Mouse (Mus musculus): ENCODE results near the gene Nxn. TPM values are rescaled to one million over a fixed set of nuclear protein-coding genes. Genes with fewer than 3 reads are reported as not detected.
"Not testable (repeated sequence)": the region's sequence is repeated elsewhere in the genome, so short reads cannot be mapped to it uniquely, and the experiment has no call there.

Gene Nxn
- total RNA-seq, 2 experiments from 2014 or later: 17.2 to 20.5 TPM

DNA sequence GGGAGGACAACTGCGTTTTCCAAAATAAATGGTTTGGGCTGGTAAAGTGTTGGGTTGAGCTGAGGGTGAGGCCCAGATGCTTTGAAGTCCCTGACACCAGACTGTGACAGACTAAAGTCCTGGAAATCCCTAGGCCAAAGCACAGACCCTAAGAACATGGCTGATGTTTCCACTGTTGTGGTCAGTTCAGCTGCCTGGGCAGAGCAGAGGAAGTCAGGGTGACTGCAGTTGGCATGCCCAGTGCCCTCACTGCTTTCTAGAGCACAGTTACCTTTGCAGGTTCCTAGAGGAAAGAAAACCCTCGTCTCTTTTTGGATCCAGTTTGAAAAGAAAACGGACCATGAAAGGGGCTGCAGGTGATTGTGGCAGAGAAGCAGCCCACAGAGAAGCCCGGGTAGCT, 141.6 kb downstream of the Nxn start:
- DNase-seq: no peak

DNA sequence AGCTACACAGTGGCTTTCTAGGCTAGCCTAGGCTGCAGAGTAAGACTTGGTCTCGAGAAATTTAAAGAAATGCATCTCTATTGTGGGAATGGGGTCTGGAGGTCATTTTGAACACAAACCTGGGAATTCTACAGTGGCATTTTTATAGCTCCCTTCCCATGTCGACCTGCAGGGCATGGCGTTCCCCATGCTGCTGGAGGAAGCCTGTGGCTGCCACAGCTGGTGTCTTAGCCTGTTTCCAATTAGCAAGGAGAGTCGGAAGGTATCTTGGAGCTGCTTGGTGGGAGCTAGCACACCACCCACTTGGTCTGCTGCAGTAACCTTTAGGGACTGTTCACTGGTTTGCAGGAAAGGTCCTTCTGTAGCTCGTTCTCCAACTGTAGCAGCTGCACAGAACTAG, 142.8 kb downstream of the Nxn start:
- DNase-seq: no peak

DNA sequence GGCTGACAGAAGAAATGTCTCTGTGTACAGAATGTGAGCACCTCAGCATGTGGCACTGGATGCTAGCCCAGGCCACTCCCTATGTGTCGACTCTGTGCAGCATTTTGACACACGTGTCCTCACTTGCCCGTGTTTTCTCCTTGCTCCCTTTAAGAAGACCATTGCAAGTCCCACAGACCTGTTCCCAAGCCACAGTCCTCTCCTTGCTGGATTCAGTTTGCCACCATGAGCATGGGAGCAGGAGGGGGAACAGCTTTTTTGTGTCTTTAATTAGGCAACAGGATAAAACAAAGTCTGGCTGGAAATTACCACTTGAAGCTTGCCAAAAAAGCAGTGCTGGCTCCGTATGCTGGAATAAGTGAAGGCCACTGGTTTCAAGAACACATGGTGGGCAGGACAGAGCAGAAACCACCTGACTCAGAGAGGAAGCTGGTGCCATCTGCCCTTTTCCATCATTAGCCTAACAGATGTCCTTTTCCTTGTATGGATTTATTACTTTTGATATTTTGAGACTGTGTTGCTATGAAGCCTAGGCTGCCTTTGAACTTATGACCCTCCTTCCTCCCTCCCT, 143.4 kb downstream of the Nxn start:
- no peak for DNase-seq

DNA sequence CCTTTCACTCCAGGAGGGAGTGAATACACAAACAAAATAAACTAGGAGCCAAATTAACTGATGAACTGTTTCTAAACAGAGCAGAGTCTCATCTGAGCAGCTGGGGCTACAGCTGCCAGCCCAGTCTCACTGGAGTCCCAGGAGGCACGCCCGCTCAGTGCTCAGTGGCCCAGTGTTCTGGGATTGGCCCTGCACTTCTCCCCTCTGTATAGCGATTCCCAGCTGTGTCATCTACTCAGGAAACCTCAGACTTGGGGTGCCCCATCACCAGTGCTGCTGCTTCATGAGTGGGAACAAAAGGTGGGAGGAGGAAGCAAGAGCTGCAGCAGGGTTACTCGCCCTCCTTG, 145.0 kb downstream of the Nxn start:
- no peak for DNase-seq

DNA sequence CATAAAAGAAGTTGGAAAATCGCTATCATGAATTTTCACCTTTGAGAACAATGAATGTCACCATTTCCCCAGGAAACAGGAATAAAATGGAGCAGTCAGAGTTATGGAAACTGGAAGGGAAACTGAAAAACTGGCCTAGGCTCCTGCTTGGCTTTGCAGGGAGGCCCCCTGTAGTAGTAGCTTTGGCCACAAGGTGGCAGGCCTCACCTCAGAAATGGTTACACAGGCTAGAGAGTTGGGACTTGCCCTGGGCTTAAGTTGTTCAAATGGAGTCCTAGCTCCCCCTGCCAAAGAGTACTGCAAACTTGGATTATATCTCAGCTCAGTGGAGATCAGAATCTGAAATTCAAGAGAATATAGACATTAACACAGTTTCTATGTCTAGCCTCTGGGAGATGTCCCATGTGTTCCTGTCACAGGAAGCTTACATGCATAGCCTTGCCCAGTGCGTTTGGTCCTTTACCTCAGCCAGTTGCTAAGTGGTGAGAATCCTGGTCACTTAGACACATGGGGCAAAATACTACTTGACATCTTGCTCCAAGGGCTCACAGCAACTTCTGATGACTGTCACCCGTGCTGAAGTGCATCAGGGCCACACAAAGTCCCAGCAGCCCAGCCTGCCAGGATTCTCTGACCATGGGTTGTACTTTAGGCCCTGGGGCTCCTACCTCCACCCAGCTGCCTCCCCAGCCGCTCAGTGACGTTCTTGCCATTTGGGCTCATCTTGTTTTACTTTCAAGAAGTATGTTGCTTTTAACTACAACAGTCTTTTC, 145.6 kb downstream of the Nxn start:
- DNase-seq: peak; percentile 93

DNA sequence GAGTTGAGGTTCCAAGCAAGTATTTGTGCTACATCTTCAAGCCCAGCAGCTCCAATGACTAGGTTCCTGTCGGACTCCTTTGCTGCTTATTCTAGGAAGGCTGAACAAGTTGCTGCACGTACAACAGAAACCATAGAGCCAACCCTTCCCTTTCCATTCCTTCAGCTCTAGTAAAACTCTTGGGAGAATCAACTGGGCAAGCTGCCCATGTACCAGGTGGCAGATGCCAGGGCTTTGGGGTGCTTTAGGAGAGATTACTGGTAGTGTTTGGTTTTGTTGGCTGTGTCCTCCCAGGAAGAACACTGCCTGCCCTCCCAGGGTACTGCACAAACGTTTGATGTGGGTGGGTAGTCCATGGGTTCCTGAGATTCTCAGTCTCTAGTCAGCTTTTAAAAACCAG, 146.9 kb downstream of the Nxn start:
- no peak for DNase-seq

DNA sequence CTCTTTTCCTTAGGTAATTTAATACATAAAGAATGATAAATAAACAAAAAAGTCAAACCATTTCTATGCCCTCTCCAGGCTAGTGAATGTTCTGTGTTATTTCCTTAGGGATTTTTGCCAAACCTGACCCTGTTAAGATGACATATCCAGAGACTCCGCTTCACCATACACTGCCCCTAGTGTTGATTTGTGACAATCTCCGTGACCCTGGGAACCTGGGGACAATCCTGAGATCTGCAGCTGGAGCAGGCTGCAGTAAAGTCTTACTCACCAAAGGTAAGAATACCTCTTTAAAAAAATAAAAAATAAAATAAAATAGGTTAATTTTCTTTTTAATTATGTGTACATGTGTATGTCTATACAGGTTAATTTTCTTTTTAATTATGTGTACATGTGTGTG, 151.7 kb downstream of the Nxn start:
- no peak for DNase-seq

DNA sequence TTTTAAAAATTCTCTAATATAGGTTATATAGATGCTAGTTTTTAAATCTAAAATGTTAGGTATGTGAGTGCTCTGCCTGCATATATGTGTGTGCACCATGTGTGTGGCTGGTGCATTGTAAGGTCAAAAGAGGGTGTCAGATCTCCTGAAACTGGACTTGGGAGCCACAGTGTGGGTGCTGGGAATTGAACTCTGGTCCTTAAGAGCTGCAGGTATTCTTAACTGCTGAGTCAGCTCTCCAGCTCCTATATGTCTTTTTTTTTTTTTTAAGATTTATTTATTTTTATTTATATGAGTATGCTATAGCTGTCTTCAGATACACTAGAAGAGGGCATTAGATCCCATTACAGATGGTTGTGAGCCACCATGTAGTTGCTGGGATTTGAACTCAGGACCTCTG, 152.5 kb downstream of the Nxn start:
- DNase-seq: no peak

DNA sequence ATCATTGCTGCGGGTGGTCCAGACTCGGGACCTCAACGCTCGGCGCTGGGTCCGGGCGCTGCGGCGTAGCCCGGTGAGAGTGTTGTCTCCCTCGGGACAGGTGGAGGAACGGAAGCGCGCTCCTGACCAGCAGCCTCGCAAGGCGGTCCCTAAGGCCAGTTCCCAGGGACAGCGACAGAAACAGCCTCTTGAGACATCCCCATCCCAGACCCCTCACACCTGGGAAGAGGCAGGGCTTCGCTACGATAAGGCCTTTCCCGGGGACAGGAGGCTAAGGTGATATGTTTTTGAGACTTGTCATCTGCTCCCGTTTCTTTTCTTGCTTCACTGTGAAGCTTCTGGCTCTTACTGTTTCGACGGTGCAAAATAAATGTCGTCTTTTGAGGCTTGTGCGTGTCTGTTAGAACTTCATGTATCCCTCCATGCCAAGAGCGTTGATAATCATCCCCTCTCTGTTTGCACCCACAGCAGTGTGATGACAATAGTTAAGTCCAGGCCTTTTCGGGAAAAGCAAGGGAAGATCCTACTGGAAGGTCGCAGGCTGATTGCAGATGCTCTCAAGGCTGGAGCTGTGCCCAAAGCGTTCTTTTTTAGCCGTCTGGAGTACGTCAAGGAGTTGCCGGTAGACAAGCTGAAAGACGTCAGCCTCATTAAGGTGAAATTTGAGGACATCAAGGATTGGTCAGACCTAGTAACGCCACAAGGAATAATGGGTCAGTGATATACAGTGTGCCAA, 155.0 kb downstream of the Nxn start:
- DNase-seq: no peak

DNA sequence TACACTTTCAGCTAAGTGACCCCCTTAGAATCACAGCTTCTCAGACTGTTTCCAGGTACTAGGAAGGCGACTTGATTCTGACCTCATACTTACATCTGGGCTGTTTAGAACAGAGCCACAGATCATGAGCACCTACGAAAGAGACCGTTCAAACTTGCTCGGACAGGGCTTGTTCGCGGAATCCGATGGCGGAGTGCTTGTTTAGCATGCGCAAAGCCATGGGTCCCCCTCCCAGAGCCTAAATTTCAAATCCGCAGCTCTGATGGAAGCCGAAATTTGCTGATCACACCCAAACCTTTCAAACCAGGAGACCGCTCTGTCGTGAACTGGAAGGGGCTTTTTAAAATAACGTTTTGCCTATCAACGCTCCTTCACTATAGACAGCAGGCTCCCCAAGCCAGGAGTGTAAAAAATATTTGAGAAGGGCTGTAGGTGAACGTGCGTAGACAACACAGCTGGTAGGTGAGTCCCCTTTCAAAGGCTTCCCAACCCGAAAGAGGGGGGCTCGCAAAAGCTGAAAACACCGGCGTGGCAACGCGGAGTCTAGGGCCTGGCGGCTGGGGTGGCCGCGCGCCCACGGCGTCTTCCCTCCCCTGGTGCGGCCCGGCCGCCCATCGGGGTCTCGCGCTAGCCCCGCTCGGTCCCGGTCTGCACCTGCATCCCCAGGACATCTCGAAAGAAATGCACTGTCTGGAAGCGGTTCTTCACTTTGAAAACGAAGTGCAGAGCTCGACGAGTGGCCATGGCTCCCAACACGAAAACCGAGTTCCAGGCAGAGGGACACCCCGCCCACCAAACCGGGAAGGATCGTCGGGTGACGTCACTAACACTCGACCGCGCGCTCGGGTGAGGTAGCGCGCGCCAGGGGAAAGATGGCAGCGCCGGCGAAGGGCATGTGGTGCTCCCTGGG, 155.8 kb downstream of the Nxn start, which contains the start of the genes Mrm3 and Glod4:
TSS of gene Mrm3 (plus strand) at position 815 of the 910 bp plus-strand sequence.
TSS of gene Glod4 (minus strand) at position 825 of the 910 bp plus-strand sequence.
- DNase-seq: peak; percentile 94

DNA sequence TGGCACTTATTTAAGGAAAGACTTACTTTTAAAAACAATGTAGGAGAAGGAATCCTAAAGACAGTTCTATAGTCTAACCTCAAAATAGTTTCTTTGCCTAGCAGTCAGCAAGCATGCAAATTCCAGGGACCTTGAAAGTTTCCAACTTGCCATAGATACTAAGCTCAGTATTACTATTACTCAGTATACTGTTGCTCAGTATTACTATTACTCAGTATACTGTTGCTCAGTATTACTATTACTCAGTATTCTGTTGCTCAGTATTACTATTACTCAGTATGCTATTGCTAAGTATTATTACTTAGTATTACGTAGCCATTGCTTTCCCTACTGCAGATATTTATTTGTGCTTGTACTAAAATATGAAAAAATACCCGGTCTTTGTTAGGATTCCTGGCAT, 159.2 kb downstream of the Nxn start:
- no peak for DNase-seq

DNA sequence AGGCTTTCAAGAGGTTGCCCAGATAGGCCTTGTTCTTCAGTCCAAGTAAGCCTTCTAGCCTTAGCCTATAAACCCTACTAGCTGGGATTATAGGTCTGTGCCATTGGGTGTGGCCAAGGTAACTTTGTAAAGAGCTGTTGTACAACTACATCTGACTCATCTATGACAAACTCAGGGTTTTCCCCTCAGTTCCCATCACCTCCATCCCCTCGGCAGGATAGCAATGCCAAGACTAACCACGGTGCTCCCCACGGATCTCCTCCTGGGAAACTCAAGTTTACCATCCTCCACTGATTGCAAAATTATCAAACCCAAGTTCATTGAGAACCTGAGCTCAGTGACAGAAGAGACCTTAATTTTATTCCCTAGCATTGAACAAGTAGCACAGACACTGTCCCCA, 162.8 kb downstream of the Nxn start:
- no peak for DNase-seq

DNA sequence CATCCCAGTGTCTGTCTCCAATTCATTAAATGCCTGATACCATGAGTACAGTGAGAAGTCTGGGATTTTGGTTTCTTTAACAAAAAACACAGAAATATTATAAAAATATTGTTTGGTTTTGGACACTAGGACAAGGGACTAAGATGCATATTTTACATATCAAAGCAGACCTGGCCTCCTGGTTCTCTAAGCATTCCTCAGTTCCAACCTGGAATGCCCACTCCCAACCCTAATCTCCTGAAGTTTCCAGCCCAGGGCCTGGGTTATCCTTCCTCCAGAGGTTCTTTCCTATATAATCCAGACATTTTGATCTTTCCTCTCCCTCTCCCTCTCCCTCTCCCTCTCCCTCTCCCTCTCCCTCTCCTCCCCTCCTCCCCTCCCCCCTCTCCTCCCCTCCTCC, 173.9 kb downstream of the Nxn start:
- no peak for DNase-seq

DNA sequence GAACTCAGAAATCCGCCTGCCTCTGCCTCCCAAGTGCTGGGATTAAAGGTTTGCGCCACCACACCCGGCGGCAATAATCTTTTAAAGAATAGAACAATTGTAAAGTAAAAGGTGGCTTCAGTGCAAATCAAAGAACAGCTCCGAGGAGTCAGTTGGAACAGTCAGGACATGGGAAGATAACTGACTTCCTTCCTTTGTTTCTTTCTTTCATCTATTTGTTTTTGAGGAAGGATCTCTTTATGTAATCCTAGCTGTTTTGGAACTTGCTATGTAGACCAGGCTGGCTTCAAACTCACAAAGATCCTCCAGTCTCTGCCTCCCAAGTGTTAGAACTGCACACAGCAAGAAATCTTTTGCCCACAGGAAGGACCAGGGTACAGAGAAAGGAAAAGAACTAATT, 174.3 kb downstream of the Nxn start:
- no peak for DNase-seq

DNA sequence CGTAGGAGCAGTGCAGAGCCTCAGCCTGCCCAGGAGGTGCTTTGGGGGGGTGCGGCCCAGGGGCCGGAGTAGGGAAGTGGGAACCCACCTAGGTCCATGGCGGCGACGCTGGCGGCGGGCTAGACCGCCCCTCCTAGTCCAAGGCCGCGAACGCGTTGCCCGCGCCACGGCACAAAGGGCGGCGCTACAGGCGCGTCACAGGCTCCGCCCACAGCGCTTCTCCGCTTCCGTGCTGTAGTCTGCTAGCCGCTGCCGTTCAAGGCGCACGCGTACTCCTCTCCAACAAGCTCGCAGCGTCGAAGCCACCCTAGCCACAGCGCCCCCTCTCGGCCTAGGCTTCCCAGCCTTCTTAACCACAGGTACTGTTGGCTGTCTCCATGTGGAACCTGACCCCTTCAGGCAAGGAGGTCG, 181.5 kb downstream of the Nxn start, which contains the start of the genes Dbil5 and Gemin4:
TSS of gene Dbil5 (plus strand) at position 219 of the 411 bp plus-strand sequence.
TSS of gene Gemin4 (minus strand) at position 275 of the 411 bp plus-strand sequence.
- DNase-seq: peak; percentile 98

DNA sequence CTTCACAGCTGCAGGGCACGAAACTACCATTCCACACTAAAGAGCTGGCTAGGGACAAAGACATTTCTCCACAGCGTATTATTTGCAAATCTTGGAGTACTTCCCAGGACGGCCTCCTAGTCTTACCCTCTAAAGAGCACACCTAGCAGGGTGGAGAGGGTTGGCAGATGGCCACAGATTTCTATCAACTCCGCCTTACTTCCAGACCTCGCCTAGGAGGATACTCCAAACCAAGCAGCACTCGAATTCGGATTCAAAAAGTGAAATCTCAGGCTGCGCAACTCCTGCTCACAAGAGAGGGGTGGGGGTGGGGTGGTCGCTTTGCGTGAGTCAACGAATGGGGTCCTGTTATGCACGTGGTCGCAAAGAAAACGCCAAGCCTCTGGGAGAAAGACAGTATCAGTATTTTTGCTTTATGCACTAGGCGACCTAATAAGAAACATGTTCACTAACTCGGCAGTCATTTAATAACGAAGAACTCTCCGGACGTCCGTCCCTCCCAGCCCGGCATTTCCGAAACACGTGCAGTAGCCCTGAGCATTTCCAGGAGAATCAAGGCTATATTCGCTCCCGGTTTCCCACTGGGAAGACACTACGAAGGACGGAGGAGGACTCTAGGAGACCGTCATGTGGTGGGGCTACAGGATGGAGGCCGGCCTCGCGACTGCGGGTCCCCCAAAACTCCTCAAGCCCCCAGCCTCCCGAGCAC, 182.1 kb downstream of the Nxn start:
- DNase-seq: peak; percentile 30

DNA sequence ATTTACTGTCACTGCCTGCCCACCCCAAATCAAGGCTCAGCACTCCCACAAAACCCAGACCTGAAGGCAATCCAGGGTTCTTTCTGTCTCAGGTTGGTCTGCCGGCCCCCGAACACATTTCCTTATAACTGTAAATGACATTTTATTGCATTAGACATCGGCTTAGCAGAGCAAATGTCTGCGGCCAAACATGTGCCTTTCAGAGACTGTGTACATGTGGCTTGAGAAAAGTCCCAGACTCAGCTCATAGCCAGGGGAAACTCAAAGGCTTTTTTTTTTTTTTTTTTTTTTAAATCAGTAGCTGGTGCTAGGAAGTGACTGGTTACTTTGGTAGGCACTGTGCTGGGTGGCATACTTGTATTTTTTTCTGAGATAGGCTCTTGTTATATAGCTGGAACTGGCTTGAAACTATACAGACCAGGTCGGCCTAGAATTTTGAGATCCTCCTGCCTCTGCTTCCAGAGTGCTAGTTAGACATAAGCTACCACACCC, 182.8 kb downstream of the Nxn start:
- no peak for DNase-seq

DNA sequence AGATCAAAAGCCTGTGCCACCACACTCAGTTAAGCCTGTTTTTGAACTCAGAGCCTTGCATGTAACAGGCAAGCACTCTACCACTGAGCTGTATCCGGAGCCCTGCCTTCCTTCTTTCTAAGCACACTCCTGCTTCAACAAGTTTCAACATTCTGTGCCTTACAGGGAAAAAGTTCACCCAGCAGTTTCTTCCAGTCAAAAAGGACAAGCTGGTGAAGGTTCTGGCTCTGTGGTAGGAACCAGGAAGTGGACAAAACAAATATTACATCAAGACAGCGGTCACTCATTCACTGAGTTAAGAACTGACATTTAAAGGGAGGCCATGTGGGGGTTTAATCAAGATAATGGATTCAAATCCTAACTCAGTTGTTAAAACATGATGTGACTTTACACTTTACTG, 183.9 kb downstream of the Nxn start:
- no peak for DNase-seq

DNA sequence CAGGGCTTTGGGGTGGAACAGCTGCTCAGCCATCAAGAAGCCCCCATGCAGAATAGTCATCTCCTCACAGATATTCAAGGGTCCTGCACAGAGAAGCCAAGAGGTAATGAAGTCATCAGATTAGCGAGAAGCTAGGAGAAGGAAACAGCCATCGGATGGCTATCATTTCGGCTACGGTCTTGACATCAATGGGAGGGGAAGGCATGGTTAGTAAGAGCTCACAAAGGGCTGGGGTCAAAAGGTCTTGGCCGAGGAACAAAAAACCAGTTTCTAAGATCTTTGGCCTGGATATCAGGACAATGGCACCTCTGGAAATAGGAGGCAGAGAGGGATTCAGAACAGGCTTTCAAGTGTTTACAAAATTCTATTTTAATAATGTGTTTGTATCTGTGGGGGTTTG, 185.1 kb downstream of the Nxn start:
- DNase-seq: no peak

DNA sequence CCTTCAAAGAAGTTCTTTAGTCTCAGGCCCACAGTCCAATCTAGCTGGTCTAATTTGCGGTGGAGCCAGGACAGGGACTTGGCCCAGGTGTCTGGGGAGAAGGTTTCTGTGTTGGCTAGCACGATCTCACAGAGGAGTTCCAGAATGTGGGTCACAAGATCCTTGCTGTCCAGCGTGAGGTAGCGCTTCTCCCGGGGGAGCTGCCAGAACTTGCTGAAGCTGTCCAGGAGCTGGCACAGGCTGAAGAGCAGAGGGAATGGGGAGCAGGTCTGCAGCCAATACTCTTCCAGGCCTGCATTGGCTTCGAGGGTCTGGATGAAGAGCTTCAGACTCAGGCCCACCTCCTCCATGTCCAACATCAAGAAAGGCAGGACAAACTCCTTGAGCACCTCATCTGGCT, 187.3 kb downstream of the Nxn start:
- DNase-seq: not testable (repeated sequence)

DNA sequence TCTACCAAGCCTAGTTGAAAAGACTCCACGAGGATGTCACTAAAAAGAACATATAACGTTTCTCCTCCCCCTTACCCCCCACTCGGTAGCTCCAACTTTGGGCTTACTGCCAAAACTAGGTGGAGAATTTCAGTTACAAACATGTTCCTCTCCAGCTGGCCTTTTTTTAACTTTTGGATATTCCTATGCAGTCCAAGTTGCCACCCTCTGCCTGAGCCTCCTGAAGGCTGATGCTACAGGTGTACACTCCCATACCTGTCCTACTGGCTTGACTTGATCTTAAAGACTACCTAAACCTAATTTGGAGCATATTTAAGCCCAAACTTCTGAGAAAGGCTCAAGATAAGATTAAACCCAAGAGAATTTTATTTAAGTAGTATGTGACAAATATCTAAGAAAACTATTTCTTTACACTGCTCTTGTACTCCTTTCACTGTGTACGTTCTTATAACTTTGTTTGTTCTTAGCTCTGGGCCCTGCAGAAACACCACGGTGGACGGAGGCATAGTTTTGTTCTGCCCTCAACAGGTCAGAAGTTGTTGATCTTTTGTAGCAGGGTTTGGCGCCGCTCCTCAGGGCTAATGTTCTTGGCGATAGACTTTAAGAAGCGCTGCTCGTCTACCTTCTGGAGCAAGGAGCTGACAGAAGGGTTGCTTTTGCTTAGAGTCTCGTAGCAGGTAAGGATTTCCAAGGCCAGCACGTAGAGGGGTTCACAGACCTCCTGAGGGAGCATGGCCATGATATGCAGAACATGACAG, 188.5 kb downstream of the Nxn start:
- no peak for DNase-seq
